Mouse (Mus musculus) CD8-positive naive resting alpha-beta T cell, adult 2 months (primary cell): ENCODE measurements around the gene Ccr5.
"Not testable (repeated sequence)": the region's sequence is repeated elsewhere in the genome, so short reads cannot be mapped to it uniquely, and the experiment has no call there.

Source experiments
- DNase-seq, 2 experiments: peaks; one replicate each; pipeline ENCODE4 v3.0.0; 2022; ENCODE audit warnings: low read depth in 2 of 2, low spot score in 2 of 2

Ccr5 gene

DNA sequence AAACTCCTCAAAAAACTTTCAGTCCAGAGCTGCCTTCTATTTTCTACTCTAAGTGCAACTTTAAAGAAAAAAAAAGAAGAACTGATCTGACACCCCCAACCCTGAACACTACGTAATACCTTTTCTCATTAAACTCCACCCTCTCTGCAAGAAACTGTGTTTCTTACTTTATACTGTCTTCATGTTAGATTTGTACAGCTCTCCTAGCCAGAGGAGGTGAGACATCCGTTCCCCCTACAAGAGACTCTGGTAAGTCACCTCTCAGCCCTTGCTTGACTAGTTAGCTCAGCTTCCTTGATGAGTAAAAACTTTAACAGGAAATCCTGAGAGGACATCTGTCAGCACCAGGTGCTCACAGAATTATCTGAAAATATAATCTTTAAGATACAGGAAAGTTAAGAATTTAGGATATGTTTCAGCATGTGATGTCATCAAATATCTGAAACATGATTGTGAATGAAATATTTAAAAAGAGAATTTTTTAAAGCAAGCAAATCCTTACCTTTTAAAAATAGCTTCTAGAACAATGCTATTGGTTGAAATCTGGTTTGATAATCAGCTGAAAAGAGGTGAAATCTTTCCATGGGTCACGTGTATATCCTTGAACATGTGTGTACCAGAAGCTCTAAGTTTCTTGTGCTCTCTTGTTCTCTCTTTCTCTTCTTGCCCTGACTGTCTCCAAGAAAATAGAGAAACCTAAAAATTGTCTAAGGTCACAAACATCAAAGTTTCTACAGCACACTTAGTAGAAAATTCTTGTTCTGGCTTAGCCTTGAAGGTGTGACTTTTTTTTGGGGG lies at the start of gene Ccr5:
Gene Ccr5 (plus strand): TSS at position 157 of the 798 bp plus-strand sequence.
- peak in 1 of 2 experiments; percentile 9 for DNase-seq

DNA sequence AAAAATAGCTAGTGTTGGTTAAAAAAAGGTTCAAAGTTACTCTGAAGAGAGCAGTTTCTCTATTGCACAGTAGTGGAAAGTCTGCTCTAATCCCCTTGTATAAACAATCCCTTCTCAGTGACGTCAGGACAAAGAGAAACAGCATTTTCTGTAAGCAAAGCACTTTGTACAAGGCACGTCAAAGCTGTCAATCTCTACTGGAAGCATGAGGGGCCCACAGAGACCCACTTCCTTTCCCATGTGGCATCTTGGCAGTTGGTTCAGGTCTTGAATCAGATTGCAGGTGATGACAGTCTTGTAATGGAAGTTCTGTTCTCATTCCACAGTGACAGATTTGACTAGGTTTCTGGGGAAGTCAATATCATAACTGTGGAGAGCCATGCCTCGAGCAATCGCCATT lies 41.5 kb upstream of the Ccr5 start:
- no peak for DNase-seq

DNA sequence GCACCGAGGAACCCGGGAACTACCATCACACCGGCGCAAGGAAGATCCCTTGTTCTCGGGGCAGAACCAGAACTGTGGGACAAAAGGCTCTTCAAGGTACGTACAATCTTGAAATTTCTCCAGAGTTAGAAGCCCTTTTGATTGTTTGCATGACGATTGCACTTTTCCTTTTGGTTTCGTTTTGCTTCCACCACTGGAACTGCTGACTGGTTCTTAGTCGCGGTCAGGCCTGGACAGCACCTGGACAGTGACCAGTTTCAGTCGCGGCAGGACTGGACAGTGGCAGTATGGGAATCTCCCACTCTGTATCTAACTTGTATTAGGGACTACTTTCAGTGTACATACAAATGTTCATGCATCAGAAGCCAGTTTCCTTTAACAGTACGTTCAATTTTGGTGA lies 40.9 kb upstream of the Ccr5 start:
- not testable (repeated sequence) for DNase-seq

DNA sequence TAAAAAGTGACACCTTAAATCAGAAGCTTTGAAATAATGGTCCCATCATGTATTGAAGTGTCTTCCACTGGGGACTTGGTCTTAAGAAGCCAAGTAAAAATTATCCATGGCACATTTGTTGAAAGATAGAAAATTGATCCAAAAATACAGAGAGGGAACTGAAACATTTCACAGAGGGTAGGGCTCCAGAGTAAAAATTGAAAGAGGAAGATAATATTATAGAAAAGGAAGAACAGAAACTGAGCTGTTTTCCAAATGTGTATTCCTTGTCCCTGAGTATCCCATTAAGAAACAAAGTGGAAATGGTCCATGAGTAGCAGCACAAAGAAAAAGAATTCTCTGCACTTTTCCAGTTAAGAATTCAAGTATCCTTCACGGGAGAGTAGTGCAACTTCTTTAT lies 30.9 kb upstream of the Ccr5 start:
- DNase-seq = no peak

DNA sequence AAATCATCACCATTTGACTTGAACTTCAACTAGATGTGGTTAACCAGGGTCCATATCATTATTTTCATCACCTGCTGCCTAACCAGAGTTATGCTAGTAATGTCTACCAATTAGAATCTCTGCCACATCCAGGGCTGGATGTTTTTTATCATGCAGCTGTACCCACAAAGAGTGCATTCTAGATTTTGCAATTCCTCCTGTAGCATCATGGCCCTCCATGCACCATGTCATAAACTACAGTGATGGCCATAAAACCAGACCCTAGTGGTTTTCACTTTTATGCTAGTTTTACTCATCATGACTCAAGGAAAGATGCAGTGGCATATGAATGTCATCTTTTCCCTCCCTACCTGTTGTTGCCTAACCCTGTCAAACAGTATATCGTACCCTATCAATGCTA lies 22.2 kb upstream of the Ccr5 start:
- no peak for DNase-seq

DNA sequence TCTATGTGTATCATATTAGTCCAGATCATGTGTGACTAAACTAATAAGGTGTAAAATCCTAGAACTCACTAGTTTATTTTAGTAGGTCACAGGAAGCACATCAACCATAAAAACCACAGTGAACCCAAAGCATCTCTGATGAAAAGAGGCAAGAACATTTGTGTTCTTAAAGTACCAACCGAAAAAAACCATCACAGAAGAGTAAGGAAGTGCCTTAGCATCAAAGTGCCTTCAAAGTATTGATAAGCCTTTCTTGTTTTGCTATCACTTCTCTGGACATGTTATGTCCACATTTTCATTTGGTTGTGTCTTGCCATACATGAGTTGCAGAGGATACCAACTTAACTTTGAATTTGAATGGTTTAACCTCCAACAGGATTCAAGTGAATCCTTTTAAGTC lies 21.0 kb upstream of the Ccr5 start:
- peak in 1 of 2 experiments; percentile 17 for DNase-seq

DNA sequence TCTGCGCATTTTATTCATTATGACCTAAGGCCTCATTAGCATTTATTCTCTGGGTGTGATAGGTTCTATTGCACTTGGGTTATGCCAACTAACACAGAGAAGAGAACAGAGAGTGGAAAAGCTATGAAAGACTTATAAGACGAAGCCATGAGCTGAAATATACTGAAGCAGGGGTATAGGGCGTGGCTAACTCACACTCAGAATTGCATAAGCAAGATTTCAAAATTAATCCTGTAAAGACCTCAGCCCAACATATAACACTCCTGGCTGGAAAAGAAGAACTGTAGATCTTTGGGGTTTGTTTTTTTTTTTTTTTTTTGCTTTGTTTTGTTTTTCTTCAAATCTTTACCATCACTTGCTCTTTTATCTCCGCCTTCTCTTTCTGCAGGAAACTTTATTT lies 19.6 kb upstream of the Ccr5 start, which contains the start of gene Ccr2:
Gene Ccr2 (plus strand): TSS at position 228 of the 400 bp plus-strand sequence.
- DNase-seq = no peak

DNA sequence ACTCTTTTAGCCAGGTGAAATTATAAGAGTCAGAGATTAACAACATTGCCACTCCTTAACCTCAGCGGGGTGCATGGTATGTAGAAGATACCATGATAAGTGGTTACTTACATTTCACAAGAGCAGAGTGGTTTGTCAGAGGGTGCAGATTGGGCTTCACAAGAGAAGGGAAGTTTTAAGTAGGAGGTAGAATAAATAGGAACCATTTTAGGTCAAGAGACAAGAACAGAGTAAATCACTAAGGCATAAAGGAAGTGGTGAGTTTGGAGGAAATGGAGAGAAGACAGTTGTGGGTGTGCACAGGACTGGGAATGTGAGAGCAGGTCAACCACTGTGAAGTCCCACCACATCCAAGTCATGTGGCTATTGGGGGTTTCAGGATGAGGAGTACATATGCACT lies 18.1 kb upstream of the Ccr5 start:
- no peak for DNase-seq

DNA sequence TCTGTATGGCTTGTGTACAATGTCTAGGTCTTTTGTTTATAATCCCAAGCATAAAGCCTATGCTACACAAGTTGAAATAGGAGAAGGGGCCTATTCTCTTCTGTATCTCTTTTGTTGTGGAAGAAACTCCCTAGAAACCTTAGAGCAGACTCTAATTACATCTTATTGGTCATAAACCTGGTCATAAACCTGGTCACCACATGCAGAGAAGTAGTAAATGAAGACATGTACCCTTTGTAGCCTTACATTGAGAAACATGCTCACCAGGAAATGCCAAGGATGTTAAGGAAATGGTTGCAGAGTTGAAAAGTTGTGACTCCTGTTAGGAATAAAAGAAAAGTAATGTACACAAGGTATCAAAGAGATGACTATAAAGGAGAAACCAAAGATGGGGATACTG lies 16.1 kb upstream of the Ccr5 start:
- DNase-seq = no peak

DNA sequence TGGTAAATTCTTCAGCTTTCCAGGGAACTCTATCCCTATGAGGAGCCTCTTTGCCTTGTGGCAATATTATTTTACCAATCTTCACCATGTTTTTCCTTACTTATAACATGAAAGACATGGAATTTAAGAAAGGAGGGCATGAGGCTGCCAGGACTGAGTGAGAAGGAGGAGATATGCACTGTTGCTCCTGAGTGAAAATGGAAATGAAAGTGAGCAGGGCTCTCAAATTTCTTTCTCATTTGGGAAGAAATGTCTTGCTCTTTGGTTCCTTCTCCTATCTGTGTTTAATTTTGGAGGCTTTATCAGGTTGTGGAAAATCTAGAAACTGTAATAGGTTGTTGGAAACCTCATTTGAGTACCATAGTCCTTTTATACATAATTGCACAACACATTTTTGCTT lies 14.1 kb upstream of the Ccr5 start:
- no peak for DNase-seq

DNA sequence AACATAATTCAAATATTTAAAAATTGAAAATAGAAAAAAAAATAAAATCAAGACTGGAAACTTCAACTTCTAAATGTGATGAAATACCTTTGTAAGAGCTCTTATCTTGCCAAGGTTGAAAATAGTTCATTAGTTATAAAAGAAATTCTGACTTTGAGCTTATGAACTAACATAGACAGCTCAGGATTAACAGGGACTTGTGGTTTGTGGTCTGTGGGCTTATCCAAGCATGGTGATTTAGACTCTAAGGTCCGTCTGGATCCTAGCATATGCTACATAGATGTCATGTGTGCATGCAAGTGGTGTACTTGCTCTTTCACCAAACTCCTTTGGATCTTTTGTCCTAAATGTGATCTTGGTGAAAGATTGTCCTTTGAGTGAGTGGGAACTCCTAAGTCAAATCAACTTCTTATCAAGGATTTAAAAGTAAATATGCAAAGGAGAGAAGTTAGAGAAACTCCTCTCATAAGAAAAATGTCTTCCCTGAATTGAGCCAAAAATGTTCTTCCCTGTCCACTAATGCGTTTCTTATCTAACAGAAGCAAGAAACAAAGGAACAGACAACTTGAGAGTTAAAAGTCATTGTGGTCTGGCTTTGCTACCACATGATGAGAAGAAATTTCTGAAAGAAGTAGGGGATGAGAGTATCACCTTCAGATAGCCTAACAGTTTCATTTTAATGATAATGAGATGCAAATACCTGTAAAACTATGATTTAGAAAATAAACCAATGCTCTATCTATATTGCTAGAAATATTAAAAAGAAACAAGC lies 12.8 kb upstream of the Ccr5 start:
- DNase-seq = no peak

DNA sequence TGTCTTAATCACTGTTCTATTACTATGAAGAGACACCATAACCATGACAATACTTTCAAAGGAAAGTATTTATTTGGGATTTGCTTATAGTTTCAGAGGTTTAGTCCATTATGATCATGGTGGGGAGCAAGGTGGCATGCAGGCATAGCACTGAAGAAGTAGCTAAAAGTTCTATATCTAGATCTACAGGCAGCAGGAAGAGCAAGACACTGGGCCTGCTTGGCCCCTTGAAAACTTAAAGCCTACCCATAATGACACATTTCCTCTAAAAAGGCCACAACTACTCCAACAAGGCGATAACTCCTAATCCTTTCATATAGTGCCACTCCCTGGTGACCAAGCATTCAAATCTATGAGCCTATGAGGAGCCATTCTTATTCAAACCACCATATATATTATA lies 9.3 kb upstream of the Ccr5 start:
- DNase-seq = no peak

DNA sequence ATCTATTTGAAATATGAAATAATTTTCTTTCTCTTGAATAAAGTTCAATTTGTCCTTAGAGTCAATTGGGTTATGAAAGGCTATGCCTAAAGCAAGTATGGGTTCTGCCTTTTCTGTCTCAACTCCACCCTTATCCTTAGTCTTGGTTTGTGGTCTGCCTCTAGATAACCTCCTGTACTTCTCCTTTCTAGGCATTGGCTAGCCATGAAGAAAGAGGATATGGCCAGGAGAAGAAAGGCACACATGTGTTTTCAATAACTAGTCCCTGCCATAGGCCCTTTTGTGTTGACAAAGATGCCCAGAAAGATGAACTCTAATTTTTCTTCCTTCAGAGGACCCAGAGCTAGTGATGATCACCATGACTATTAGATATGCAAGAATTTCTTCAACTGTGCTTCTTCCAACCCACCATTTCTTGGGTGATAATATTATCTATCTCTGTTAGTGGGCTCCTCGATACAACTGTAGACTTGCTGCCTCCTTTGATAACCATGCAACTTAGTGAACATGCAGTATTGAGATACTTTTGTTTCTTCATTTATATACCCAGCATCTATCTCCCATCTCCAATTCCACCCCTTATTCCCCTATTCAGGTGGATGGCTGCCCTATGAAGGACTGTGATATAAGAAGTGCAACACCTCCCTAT lies 8.6 kb upstream of the Ccr5 start:
- no peak for DNase-seq

DNA sequence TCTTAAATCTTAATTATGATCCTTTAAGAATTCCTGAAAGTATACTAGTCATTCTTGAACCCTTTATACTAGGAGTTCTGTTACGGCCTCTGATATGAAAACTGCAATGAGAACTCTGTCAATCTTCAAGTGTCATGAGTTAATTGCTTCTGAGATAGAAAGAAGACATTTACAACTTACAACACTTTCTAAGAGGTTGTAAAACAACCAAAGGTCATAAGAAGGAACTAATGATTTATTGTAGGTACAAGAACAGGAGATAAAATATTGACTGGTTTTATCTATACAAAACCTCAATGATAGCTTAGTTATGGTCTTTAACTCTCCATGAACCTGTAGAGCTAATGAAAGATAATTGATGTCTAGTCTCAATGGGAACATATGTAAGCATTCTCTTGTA lies 7.6 kb upstream of the Ccr5 start:
- no peak for DNase-seq

DNA sequence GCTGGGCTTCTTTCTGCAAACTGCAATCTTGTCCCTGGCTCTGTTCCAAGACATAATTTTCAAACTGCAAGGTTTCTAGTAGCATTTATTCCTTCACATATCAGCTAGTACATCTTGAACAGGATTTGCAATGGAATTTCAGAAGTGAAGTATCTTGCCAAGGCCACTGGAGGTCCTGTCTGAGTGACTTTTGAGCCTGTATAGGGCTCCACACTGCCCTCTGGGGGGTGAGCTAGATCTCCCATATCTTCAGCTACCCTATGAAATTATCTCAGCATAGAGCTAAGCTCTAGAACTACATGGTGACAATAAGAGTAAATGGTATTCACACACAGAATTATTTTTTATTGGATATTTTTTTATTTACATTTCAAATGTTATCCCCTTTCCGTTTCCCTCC lies 2.9 kb upstream of the Ccr5 start:
- peak; percentile 16 to 62 for DNase-seq

DNA sequence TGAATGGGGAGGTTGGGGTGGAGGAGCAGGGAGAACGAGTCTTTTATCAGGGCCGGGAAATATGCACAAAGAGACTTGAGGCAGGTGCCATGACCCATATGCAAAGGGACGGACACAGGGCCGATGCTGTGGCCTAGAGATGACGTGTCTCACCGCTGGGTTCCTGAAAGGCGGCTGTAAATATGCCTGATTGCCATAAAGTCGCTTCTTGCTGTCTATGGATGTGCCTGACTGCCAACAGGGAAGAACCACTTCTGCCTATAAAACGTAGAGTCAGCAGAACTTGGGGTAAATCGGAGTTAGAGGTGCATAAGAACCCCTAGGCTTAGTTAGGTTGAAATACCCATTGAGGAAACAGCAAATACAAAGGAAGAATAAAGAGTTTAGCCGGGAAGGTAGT lies 4.2 kb downstream of the Ccr5 start:
- DNase-seq = no peak

DNA sequence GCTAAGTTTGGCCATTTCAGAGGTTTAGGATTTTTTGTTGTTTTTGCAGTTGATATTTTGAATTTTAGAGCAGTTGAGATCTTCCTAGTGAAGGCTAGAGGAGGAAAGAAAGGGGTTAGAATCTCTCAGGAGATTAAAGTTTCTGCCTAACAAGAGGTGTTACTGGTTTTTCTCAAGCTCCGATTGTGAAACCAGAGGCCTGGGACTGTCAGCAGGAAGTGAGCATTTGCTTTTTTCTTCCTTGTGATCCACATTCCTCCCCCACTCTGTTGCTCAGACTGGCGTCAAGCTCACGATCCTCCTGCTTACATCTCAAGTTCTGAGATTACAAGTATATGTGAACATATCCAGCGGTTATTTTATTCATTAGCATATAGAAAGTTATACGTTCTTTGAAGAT lies 5.0 kb downstream of the Ccr5 start:
- DNase-seq = no peak

DNA sequence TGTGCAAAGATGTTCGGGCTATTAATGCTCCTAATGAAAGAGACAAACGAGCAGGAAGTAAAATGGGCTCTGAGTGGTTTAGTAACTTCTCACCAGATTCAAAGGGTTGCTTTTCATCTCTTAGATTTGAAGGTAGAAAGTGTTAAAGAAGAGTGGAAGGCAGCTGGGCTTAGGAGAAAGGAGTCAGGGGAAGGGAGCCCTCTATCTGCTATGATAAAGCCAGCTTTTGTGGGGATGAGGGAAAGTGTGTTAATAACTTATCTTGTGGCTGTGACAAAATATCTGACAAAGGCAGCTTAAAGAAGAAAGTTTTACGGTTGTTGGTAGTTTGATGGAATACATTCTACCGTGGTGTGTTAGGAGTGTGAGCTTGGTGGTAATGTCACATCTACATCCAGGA lies 6.1 kb downstream of the Ccr5 start:
- DNase-seq = no peak

DNA sequence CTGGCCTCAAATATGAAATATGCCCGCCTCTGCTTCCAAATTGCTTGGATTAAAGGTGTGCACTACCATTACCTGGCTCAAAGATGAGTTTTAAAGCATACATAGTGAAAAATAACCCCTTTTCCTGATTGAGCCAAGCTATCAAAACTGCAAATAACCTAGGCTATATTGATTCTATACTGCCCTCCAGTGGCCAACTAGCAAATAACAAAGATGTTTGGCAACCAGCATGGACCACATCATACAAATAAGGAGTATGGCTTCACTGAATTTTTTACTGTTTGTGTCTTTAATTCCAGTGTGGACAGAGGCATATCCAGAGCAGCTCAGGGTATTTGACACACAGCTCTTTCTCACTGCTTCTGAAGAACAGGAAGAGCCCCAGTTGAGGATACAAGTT lies 7.0 kb downstream of the Ccr5 start:
- DNase-seq = peak; percentile 49 to 64

DNA sequence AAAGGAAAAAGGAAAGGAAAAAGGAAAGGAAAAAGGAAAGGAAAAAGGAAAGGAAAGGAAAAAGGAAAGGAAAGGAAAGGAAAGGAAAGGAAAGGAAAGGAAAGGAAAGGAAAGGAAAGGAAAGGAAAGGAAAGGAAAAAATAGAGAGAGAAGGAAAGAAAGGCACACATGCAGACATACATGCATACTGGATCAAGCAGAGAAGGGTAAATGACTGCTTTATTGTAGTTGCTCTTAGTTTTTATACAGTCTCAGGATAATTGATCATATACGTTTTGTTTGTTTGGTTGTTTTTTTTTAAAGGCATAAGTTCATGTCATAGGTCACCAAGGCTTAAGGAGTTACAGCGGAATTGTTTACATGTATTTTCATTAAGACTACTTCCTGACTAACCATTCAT lies 11.6 kb downstream of the Ccr5 start:
- DNase-seq = not testable (repeated sequence)

DNA sequence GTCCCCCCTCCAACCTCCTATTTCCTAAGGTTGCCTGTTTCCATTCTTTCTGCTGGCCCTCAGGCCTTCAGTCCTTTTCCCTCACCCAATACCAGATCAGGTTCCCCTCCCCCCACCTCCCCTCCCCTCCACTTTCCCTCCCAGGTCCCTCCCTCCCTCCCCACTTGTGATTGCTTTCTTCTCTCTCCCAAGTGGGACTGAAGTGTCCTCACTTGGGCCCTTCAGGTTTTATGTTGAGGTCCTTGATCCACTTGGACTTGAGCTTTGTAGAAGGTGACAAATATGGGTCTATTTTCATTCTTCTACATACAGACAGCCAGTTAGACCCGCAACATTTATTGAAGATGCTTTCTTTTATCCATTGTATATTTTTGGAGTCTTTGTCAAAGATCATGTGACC lies 13.6 kb downstream of the Ccr5 start:
- not testable (repeated sequence) for DNase-seq

DNA sequence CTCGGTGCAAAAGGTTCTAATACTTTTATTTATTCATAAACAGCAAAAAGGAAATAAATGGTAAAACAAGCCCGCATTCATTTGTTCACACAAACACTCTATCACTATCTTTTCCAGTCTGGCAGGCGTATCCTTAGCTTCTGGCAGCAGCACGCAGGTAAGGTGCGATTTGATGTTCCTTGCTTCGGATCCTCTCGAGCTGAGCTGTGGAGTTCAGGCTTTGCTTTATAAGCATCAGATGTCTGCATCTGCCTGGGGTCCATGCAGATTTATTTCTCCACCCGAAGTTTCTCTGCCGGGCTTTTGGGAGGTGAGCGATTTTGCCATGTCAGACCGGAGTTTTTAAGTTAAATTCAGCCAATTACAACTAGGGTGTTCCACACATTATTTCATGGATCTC lies 16.3 kb downstream of the Ccr5 start:
- DNase-seq = no peak
